Mouse (Mus musculus): ENCODE results near the gene Prmt3.

GRCm38 (mm10) chr7:49805618-49806017 lies 27.5 kb downstream of the Prmt3 start:
- no peak for TF ChIP-seq POLR2A (IDR thresholded peaks at IDR 0.05; ENCODE audit: borderline replicate concordance, extremely low read depth, low read depth, low read length)
- no peak for TF ChIP-seq CTCF (IDR thresholded peaks at IDR 0.05; ENCODE audit: insufficient read depth, low read length)
